Mouse (Mus musculus) limb, embryonic 11.5 days (tissue): Measurements from ENCODE around the gene Tpsb2. TPM values are rescaled to one million over a fixed set of nuclear protein-coding genes. Genes with fewer than 3 reads are reported as not detected.

Experiments
- ATAC-seq: fragments of 200-750 bp; cut with Nextera tagmentation; 2 replicates; pipeline ENCODE4 v1.8.0; 2017; ENCODE audit warnings: low read depth; ENCODE audit not compliant: insufficient number of reproducible peaks, low FRiP score, low TSS enrichment
- DNase-seq: peaks from one replicate; pipeline ENCODE4 v3.0.0-alpha.2; 2015; ENCODE audit warnings: low spot score
- H3K27ac ChIP-seq: fragments of 300-500 bp; sonication (generic); replicated peaks from 2 replicates; pipeline ENCODE4 v1.5.1; 2014; ENCODE audit warnings: low read depth, mild to moderate bottlenecking, low read length
- H3K27me3 ChIP-seq: fragments of 300-500 bp; sonication (generic); 2 replicates; pipeline ENCODE4 v1.6.1; 2014; ENCODE audit warnings: mild to moderate bottlenecking, low read length, mixed read lengths; ENCODE audit not compliant: control insufficient read depth, insufficient read depth
- H3K36me3 ChIP-seq: fragments of 300-500 bp; sonication (generic); 2 replicates; pipeline ENCODE4 v1.6.1; 2014; ENCODE audit warnings: mild to moderate bottlenecking, low read length, moderate library complexity, mixed read lengths; ENCODE audit not compliant: control insufficient read depth, insufficient read depth
- H3K4me1 ChIP-seq: fragments of 300-500 bp; sonication (generic); 2 replicates; pipeline ENCODE4 v1.6.1; 2014; ENCODE audit warnings: low read length, mixed read lengths; ENCODE audit not compliant: control insufficient read depth, insufficient read depth
- H3K4me2 ChIP-seq: fragments of 300-500 bp; sonication (generic); 2 replicates; pipeline ENCODE4 v1.6.1; 2014; ENCODE audit warnings: low read depth, mild to moderate bottlenecking, moderate library complexity; ENCODE audit not compliant: severe bottlenecking
- H3K4me3 ChIP-seq: fragments of 300-500 bp; sonication (generic); 2 replicates; pipeline ENCODE4 v1.5.1; 2014; ENCODE audit warnings: low read depth, low read length
- H3K9ac ChIP-seq: fragments of 300-500 bp; sonication (generic); 2 replicates; pipeline ENCODE4 v1.6.1; 2014; ENCODE audit warnings: mild to moderate bottlenecking, low read length
- H3K9me3 ChIP-seq: fragments of 300-500 bp; sonication (generic); 2 replicates; pipeline ENCODE4 v1.6.1; 2016; ENCODE audit warnings: low read length; ENCODE audit not compliant: control insufficient read depth
- WGBS: fragments of 180-500 bp; shearing (Covaris S2); extraction: QIAGEN DNeasy Blood & Tissue Kit; methylation state at CpG from one replicate; pipeline ENCODE4 v1.1.7; 2014; 5-methylcytosine and 5-hydroxymethylcytosine counted together
- polyA plus RNA-seq: library from polyadenylated mRNA; unstranded; fragments of >200 nt; fragmentation: Nextera tagmentation; extraction: Ambion mirVana; gene quantifications from 2 replicates; pipeline ENCODE4 v1.2.1, GENCODE M21; 2014

The Tpsb2 gene
- polyA plus RNA-seq, 1 experiment from 2014 or later, result not detected

GRCm38 (mm10) chr17:25416219-25416618 is 50.1 kb downstream of the Tpsb2 start:
- 0 out of 2 replicates have a peak overlapping the region, but pooled peaks have one; percentile 17 for H3K9ac ChIP-seq
- H3K27me3 ChIP-seq, result no peaks in the 10 kb centered on the region
- peaks cover 70% of the 10 kb centered on the region for H3K4me1 ChIP-seq
- no peaks in the 10 kb centered on the region for H3K36me3 ChIP-seq
- H3K4me2 ChIP-seq, result peak overlapping the region; percentile 36
- H3K9me3 ChIP-seq, result no peaks in the 10 kb centered on the region
- H3K4me3 ChIP-seq, result no peak overlapping the region
- DNase-seq (peak; percentile 52), ATAC-seq (peak; percentile 12)
- WGBS, result 14% methylated on average over 3 of the region's 3 CpGs
- peak overlapping the region; percentile 89 for H3K27ac ChIP-seq

DNA sequence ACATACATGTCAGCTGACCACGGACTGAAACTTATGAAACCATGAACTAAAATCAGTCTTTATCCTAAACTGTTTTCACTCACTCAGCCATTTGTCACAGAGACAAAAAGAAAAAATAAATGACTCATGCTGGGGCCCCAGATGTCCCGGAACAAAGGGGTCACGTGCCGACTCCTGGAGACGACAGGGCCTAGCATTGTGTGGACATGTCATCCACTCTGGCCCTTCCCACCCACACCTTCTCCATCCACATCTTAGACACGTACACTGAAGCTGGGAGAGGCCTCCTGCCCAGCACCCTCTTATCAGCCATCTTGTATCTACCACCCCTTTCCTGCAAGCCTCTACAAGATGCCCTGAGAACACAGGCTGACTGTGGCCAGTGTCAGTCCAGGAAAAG is 51.9 kb downstream of the Tpsb2 start:
- DNase-seq (no peak), ATAC-seq (no peak)
- WGBS, result 87% methylated on average over 6 of the region's 6 CpGs
- Histone ChIP-seq H3K4me1 (peaks cover 67% of the 10 kb centered on the region), H3K9me3 (no peaks in the 10 kb centered on the region), H3K9ac (no peak overlapping the region), H3K36me3 (no peaks in the 10 kb centered on the region), H3K27me3 (no peaks in the 10 kb centered on the region), H3K4me3 (no peak overlapping the region), H3K4me2 (no peak overlapping the region), H3K27ac (no peak overlapping the region)

Other genes with a start within 250 kb of the Tpsb2 start
- 0.17 TPM in 1 of 2 replicates, not detected in the other for gene Ptx4, start 245.5 kb upstream of the Tpsb2 start, polyA plus RNA-seq
- gene Clcn7, start 232.9 kb upstream of the Tpsb2 start, polyA plus RNA-seq, result 20.6 and 21.0 TPM in 2 replicates
- gene Ccdc154, start 203.8 kb upstream of the Tpsb2 start, polyA plus RNA-seq, result not detected in 2 replicates
- gene Gm38655, start 190.8 kb upstream of the Tpsb2 start, polyA plus RNA-seq, result not detected in 2 replicates
- 31.6 and 32.7 TPM in 2 replicates for gene BC003965, start 181.8 kb upstream of the Tpsb2 start, polyA plus RNA-seq
- 4.8 and 5.8 TPM in 2 replicates for gene Unkl, start 177.9 kb upstream of the Tpsb2 start, polyA plus RNA-seq
- 28.3 and 29.4 TPM in 2 replicates for gene Gnptg, start 126.2 kb upstream of the Tpsb2 start, polyA plus RNA-seq
- 63.8 and 66.1 TPM in 2 replicates for gene Tsr3, start 126.1 kb upstream of the Tpsb2 start, polyA plus RNA-seq
- 0.71 and 0.88 TPM in 2 replicates for gene Baiap3, start 109.9 kb upstream of the Tpsb2 start, polyA plus RNA-seq
- gene Ube2i, start 91.7 kb upstream of the Tpsb2 start, polyA plus RNA-seq, result 922 and 923 TPM in 2 replicates
- gene Prss34, start 67.9 kb upstream of the Tpsb2 start, polyA plus RNA-seq, result not detected in 2 replicates
- gene Prss28, start 57.7 kb upstream of the Tpsb2 start, polyA plus RNA-seq, result not detected in 2 replicates
- gene Prss29, start 47.7 kb upstream of the Tpsb2 start, polyA plus RNA-seq, result not detected in 2 replicates
- not detected in 2 replicates for gene Tpsab1, start 20.7 kb upstream of the Tpsb2 start, polyA plus RNA-seq
- 0.41 and 0.63 TPM in 2 replicates for gene Tpsg1, start 3.0 kb downstream of the Tpsb2 start, polyA plus RNA-seq
- 5.5 TPM in 2 replicates for gene Cacna1h, start 67.5 kb downstream of the Tpsb2 start, polyA plus RNA-seq
- not detected in 2 replicates for gene Tekt4, start 88.3 kb downstream of the Tpsb2 start, polyA plus RNA-seq
- gene Sstr5, start 131.0 kb downstream of the Tpsb2 start, polyA plus RNA-seq, result 0.17 TPM in 1 of 2 replicates, not detected in the other
- gene Sox8, start 204.4 kb downstream of the Tpsb2 start, polyA plus RNA-seq, result 7.1 and 8.8 TPM in 2 replicates
- 22.5 and 23.8 TPM in 2 replicates for gene Lmf1, start 212.8 kb downstream of the Tpsb2 start, polyA plus RNA-seq